Mouse (Mus musculus) frontal cortex, postnatal 10 days (tissue): ENCODE data around the gene Alox8.

Experiments
- DNase-seq, 2 experiments: peaks; one replicate each; pipeline ENCODE4 v3.0.0; 2022; ENCODE audit warnings: low spot score in 2 of 2, mixed read lengths in 1 of 2

Alox8 gene

GRCm38 (mm10) chr11:69180120-69180519, 17.5 kb downstream of the Alox8 start:
- DNase-seq = no peak

- no peak for DNase-seq
Measured at GRCm38 (mm10) chr11:69179512-69179911, 18.1 kb downstream of the Alox8 start.

- DNase-seq = no peak
Measured at GRCm38 (mm10) chr11:69178525-69178924, 19.1 kb downstream of the Alox8 start.

DNA sequence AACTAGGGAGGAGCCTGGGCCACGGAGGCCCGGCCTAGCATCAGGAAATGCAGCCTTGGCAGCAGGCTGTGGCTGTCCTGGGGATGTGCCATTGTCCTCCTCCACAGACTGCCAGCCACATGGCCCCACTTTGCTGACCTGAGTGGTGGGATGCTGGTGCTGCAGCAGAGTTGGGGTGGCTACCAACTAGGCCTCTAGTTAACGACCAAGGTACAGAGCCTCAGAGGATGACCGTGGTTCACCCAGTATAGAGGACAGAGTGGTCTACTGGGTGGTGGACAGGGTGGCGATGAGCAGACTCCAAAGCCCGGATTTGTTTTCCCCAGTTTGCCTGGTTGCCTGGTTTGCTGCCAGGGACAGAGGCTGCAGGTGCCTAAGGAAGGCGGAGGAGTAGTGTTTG, 22.9 kb downstream of the Alox8 start:
- no peak for DNase-seq

DNA sequence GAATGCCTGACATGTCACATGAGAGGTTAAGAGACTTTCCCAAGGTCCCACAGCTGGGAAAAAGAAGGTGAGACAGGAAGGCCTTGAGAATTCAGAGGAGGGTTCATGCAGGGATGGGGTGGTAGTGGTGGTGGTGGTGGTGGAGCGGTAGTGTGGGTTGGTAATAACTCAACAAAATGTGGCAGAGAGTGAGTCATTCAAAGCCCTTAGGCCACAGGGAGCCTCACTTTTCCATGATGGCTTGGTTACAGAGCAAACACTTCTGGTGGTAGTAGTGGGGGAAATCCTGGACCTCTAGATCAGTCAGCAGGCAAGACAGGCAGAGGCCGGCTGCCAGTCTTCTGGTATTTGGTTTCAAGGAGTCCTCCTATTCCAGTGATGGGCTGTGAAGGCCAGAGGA, 25.0 kb downstream of the Alox8 start:
- no peak for DNase-seq

GRCm38 (mm10) chr11:69171626-69172025, 26.0 kb downstream of the Alox8 start:
- peak in 1 of 2 experiments; percentile 57 for DNase-seq

DNA sequence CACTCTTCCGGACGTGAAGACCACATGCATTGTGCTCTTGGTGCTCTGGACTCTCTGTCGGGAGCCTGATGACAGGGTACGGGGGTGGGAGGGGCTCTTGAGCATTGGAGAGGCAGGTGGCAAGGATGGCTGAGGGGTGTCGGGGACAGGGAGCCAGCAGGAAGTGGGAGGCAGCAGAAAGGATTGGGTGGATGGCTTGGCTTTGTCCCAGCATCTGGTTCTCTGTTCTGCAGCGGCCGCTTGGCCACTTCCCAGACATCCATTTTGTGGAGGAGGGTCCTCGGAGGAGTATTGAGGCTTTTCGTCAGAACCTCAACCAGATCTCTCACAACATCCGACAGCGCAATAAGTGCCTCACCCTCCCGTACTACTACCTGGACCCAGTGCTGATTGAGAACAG, 28.3 kb downstream of the Alox8 start:
- DNase-seq = no peak

DNA sequence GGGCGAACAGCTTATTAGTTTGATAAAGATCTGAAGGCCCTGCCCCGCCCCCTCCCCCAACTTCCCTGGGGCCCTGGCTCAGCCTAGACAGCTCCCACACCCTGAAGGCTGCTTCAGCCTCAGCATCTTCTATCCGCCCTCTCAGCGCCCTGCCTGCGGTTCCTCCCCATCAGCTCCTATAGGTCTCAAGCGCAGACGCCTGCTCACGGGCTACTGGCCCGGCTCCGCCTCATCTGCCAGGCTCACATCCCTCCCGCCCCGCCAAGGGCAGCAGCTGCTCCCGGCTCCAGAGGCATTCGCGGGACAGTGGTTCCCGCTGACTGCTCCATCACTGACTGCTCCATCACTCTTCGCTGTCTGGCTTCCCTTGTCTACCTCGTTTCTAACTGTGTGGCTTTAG, 40.8 kb downstream of the Alox8 start, which contains the start of gene Alox12b:
Alox12b (plus strand) TSS at position 190 of the 400 bp plus-strand sequence.
- no peak for DNase-seq

DNA sequence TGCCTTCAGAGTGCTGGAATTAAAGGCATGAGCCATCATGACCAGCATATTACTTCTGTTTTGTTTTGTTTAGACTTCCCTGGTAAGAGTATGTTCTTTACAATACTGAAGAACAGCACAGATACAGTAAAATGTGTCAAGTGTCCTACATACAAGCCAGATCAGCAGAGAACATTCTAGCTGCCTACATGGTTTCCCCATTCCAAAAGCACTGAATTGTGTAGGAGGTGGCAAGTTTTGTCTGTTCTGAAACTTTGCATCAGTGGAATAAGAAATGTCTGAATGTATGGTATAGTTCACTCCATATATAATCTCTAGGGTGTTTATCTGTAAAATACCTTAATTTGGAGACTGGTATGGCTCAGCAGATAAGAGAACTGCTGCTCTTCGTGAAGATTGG, 42.3 kb downstream of the Alox8 start:
- DNase-seq = no peak

GRCm38 (mm10) chr11:69153831-69154230, 43.8 kb downstream of the Alox8 start:
- no peak for DNase-seq

DNA sequence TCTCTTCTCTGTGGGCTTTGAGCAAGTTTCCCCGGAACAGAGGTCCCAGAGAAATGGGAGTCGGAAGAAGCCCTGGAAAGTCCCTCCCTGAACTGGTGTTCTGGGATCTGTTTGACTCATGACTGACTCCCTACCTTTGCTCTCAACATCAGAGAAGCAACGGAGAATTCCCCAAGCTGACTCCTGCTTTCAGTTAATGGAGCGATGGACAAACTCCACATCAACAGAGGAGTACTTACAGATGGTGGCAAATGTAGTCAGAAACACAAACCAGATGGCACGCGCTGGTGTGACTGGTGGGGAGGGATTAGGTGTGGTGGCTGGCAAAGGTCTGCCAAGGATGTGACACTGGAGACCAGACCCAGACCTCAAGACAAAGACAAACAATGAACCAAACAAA, 46.6 kb downstream of the Alox8 start:
- no peak for DNase-seq

DNA sequence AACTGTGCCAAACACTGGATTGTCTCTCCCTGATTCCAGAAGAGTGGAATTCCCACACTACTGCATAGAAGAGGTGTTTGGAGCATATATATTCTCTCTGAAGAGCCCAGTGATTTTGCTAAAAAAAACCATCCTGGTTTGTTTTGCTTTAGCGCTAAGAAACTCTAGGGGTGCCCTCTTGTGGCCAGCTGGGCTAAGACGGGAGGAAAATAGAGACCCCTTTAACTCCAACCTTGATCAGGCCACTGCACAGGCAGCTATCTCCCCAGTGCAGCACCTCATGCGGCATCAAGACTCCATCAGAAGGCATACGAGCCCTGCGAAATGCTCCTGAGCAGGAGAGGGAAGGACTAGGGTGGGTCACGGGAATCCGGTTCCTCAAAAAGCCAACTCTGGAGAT, 47.2 kb downstream of the Alox8 start:
- peak in 1 of 2 experiments; percentile 61 for DNase-seq

DNA sequence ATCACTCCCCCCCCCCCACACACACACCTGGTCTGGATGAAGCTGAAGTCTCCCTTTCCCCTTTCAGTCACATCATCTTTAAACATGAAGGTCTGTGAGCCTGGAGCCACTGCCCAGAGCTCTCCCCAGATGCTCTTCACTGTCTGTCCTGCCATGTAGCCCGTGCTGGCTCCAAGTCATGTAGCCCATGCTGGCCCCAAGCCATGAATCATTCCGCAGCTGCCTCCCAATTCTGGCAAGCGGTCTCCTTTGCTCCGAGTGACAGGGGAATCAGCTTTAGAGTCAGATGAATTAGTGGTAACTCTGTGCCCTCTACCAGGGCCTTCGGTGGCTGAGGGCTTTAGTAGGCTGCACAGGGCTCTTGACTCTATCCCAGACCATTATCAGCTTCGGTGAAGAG, 47.9 kb downstream of the Alox8 start:
- no peak for DNase-seq

GRCm38 (mm10) chr11:69148451-69148960, 49.1 kb downstream of the Alox8 start:
- no peak for DNase-seq

DNA sequence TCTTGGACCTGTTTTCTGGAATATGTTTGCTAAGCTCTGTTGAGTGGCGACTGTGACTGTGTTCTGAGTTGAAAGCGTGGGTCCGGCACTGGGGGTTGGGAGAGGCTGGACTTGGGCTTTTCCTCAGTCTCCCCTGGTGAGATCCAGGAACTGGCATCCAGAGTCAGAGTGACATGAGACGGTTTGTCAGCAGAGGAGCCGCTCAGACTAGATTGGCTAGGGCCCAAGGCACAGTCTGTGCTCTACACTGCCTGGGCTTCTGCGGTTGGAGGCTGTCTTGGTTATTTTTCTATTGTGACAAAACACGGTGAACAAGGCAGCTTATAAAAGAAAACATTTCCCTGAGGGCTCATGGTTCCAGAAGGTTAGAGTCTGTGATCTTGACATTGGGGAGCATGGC, 50.1 kb downstream of the Alox8 start:
- no peak for DNase-seq

DNA sequence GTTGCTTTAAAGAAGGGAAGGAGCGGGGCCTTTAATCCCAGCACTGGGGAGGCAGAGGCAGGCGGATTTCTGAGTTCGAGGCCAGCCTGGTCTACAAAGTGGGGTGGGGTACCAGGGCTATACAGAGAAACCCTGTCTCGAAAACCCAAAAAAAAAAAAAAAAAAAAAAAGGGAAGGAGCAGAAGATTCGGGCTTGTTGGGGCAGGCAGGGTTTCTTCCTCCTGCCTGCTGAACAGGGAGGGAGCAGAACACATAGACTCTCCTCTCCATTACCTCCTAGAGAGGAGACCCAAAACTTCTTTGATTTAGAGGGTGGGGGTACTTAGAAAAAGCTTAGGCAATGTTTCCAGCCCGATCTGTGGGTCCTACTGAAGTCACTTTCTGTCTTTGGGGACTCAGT, 62.3 kb downstream of the Alox8 start:
- DNase-seq = no peak

DNA sequence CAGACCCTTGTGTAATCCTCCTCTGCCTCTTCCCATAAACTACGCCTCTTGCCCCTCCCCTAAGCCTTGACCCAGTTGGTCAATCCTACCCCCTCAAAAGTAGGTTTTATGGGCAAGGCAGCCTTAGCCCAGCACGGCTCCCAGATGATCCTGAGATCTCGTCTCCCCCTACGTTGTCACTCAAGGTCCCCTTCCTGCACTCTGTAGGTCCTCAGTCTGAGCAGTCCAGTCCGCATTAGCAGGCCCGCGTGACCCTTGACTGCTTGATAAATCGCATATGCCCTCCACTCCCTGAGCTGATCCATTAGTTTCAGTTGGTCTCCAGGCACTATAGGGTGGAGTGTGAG, 63.0 kb downstream of the Alox8 start:
- no peak for DNase-seq
